Mouse (Mus musculus) CH12.LX (cell line): ENCODE results near the gene Hsp90ab1. TPM values are rescaled to one million over a fixed set of nuclear protein-coding genes. Genes with fewer than 3 reads are reported as not detected.

Experiments used
- DNase-seq: peaks from one replicate; pipeline ENCODE4 v3.0.0-alpha.2; 2013; ENCODE audit errors: extremely low read depth
- H3K27ac ChIP-seq: 2 replicates; pipeline ENCODE4 v1.5.1; 2012; ENCODE audit warnings: low read depth, mild to moderate bottlenecking, control low read depth, moderate library complexity; ENCODE audit not compliant: insufficient read depth
- H3K27me3 ChIP-seq: replicated peaks from 2 replicates; pipeline ENCODE3; 2012; ENCODE audit warnings: inconsistent platforms
- H3K36me3 ChIP-seq, 2 experiments: replicated peaks in 1 of 2; 2 replicates each; pipeline versions ENCODE3 to v1.6.1; 2012; ENCODE audit warnings: inconsistent platforms in 1 of 2, low read length in 1 of 2, mild to moderate bottlenecking in 1 of 2, mixed read lengths in 1 of 2, moderate library complexity in 1 of 2; ENCODE audit not compliant: control insufficient read depth in 1 of 2, insufficient read depth in 1 of 2
- H3K4me1 ChIP-seq, 2 experiments: 2 replicates each; pipeline ENCODE4 v1.6.1; 2012; ENCODE audit warnings: inconsistent platforms in 1 of 2, moderate library complexity in 1 of 2; ENCODE audit not compliant: insufficient read depth in 2 of 2, control insufficient read depth in 1 of 2
- H3K4me2 ChIP-seq: 2 replicates; pipeline ENCODE4 v1.6.1; 2012; ENCODE audit warnings: low read depth, mild to moderate bottlenecking, control low read depth; ENCODE audit not compliant: poor library complexity, insufficient read depth, severe bottlenecking
- H3K4me3 ChIP-seq, 3 experiments: fragments of 150-350 bp in 1 of 3; sonication (generic) in 1 of 3; replicated peaks in 1 of 3; 2 replicates each; pipeline versions ENCODE3 to v1.5.1; 2011 to 2012; ENCODE audit warnings: low read depth in 2 of 3, low read length in 2 of 3, mild to moderate bottlenecking in 2 of 3, moderate library complexity in 2 of 3, control low read depth in 1 of 3, improper control_type of control experiment in 1 of 3, inconsistent platforms in 1 of 3, mixed read lengths in 1 of 3; ENCODE audit not compliant: poor library complexity in 1 of 3
- H3K79me2 ChIP-seq: replicated peaks from 2 replicates; pipeline ENCODE4 v1.6.1; 2012; ENCODE audit warnings: mild to moderate bottlenecking, moderate library complexity; ENCODE audit not compliant: control insufficient read depth, poor library complexity, insufficient read depth, severe bottlenecking; ENCODE audit errors: extremely low read depth
- H3K9ac ChIP-seq: 2 replicates; pipeline ENCODE4 v1.6.1; 2012; ENCODE audit warnings: low read depth, mild to moderate bottlenecking, control low read depth, moderate library complexity; ENCODE audit not compliant: insufficient read depth
- H3K9me3 ChIP-seq: replicated peaks from 2 replicates; pipeline ENCODE3; 2012; ENCODE audit warnings: low read length, inconsistent platforms, mixed read lengths
- CHD1 ChIP-seq: IDR thresholded peaks from 2 replicates; pipeline ENCODE4 v1.6.1; 2012; ENCODE audit warnings: low read depth, low read length, improper control_type of control experiment, inconsistent platforms
- E2F4 ChIP-seq: IDR thresholded peaks from 2 replicates; pipeline ENCODE4 v1.6.1; 2011; ENCODE audit warnings: low read depth, low read length, improper control_type of control experiment; ENCODE audit not compliant: insufficient replicate concordance
- EP300 ChIP-seq: IDR thresholded peaks from 2 replicates; pipeline ENCODE4 v1.6.1; 2011; ENCODE audit warnings: low read length, improper control_type of control experiment
- ETS1 ChIP-seq: conservative IDR thresholded peaks from 2 replicates; pipeline ENCODE4 v1.6.1; 2012; ENCODE audit warnings: low read depth, mild to moderate bottlenecking, inconsistent platforms, low read length, improper control_type of control experiment, moderate library complexity
- GABPA ChIP-seq: IDR thresholded peaks from 2 replicates; pipeline ENCODE4 v1.6.1; 2012; ENCODE audit warnings: low read depth, low read length, improper control_type of control experiment, inconsistent platforms; ENCODE audit not compliant: insufficient replicate concordance
- JUN ChIP-seq: IDR thresholded peaks from 2 replicates; pipeline ENCODE4 v1.6.1; 2011; ENCODE audit warnings: low read depth, mild to moderate bottlenecking, low read length, improper control_type of control experiment, moderate library complexity; ENCODE audit not compliant: insufficient read depth
- MAX ChIP-seq: IDR thresholded peaks from 2 replicates; pipeline ENCODE4 v1.6.1; 2011; ENCODE audit warnings: low read length, improper control_type of control experiment
- MAZ ChIP-seq: IDR thresholded peaks from 2 replicates; pipeline ENCODE4 v1.6.1; 2012; ENCODE audit warnings: low read depth, mild to moderate bottlenecking, inconsistent platforms, low read length, improper control_type of control experiment, moderate library complexity
- MEF2A ChIP-seq: IDR thresholded peaks from 2 replicates; pipeline ENCODE4 v1.6.1; 2014; ENCODE audit warnings: low read depth, mild to moderate bottlenecking, inconsistent platforms, low read length, improper control_type of control experiment, borderline replicate concordance
- NELFE ChIP-seq: IDR thresholded peaks from 2 replicates; pipeline ENCODE4 v1.6.1; 2011; ENCODE audit warnings: low read depth, low read length, improper control_type of control experiment
- NRF1 ChIP-seq: IDR thresholded peaks from 2 replicates; pipeline ENCODE4 v1.6.1; 2014; ENCODE audit warnings: low read depth, mild to moderate bottlenecking, inconsistent platforms, low read length, improper control_type of control experiment, moderate library complexity
- POLR2AphosphoS2 ChIP-seq: IDR thresholded peaks from 2 replicates; pipeline ENCODE4 v1.6.1; 2011; ENCODE audit warnings: low read depth, low read length, improper control_type of control experiment
- TBP ChIP-seq: conservative IDR thresholded peaks from 2 replicates; pipeline ENCODE4 v1.6.1; 2011; ENCODE audit warnings: low read depth, low read length, improper control_type of control experiment
- UBTF ChIP-seq: IDR thresholded peaks from 2 replicates; pipeline ENCODE4 v1.6.1; 2012; ENCODE audit warnings: low read depth, mild to moderate bottlenecking, inconsistent platforms, low read length, improper control_type of control experiment, moderate library complexity
- ZKSCAN1 ChIP-seq: IDR thresholded peaks from 2 replicates; pipeline ENCODE4 v1.6.1; 2012; ENCODE audit warnings: low read depth, inconsistent platforms, low read length, improper control_type of control experiment, borderline replicate concordance
- ZMIZ1 ChIP-seq: IDR thresholded peaks from 2 replicates; pipeline ENCODE4 v1.6.1; 2012; ENCODE audit warnings: low read depth, mild to moderate bottlenecking, inconsistent platforms, low read length, improper control_type of control experiment
- dilution Hi-C: fragments of 300-500 bp; cut with MboI; formaldehyde crosslinking; loops from 2 replicates; pipeline ENCODE4 v1.14.3; 2020; ENCODE audit warnings: low sequenced_read_pairs; ENCODE audit not compliant: extremely low pct_unique_long_range_greater_than_20kb, extremely low pct_ligation_motif_present
- in situ Hi-C: fragments of 300-500 bp; cut with MboI; formaldehyde crosslinking; loops from 3 replicates; pipeline ENCODE4 v1.14.3; 2019; ENCODE audit warnings: low sequenced_read_pairs, low pct_ligation_motif_present, low pct_unique_long_range_greater_than_20kb, mixed read lengths
- polyA plus RNA-seq: library from polyadenylated mRNA; unstranded; fragments of >175 nt; gene quantifications from 2 replicates; pipeline ENCODE4 v1.2.1, GENCODE M21; 2012; ENCODE audit warnings: low read depth; ENCODE audit not compliant: insufficient read length
- total RNA-seq, 2 experiments: library from RNA; depleted of rRNA; stranded (reverse); fragments of 300-350 nt in 1 of 2; fragments of >200 nt in 1 of 2; gene quantifications; 2 replicates each; pipeline ENCODE4 v1.2.3; 2012 to 2014

Hsp90ab1 gene
- total and polyA plus RNA-seq, 3 experiments, result 790 to 4,858 (median 1,180) TPM

- Histone ChIP-seq H3K9ac (no peak overlapping the region), H3K79me2 (0 out of 2 replicates have a peak, but pooled peaks cover 3% of the 10 kb centered on the region), H3K4me3 (no peak overlapping the region), H3K4me1 (peaks cover 10 to 39% of the 10 kb centered on the region in 2 experiments), H3K4me2 (peak overlapping the region; percentile 70; the same call in 1 of the 2 replicates), H3K27me3 (peaks cover 1% of the 10 kb centered on the region), H3K36me3 (no peaks in the 10 kb centered on the region), H3K27ac (no peak overlapping the region), H3K9me3 (no peaks in the 10 kb centered on the region)
- in situ Hi-C loops (no loop called here), dilution Hi-C loops (no loop called here)
- TF ChIP-seq ZKSCAN1 (no peak), JUN (no peak), ETS1 (no peak), E2F4 (no peak), NELFE (no peak), TBP (no peak), MAZ (no peak), MEF2A (no peak), NRF1 (no peak), MAX (no peak), EP300 (no peak), POLR2AphosphoS2 (no peak), UBTF (no peak)
- DNase-seq, result no peak
Measured at GRCm38 (mm10) chr17:45598891-45599290, 25.8 kb upstream of the Hsp90ab1 start.

GRCm38 (mm10) chr17:45598376-45598775, 25.3 kb upstream of the Hsp90ab1 start:
- H3K9me3 ChIP-seq, result no peaks in the 10 kb centered on the region
- dilution Hi-C loops (no loop called here), in situ Hi-C loops (no loop called here)
- H3K79me2 ChIP-seq, result 0 out of 2 replicates have a peak, but pooled peaks cover 3% of the 10 kb centered on the region
- peaks cover 15 to 44% of the 10 kb centered on the region in 2 experiments for H3K4me1 ChIP-seq
- no peak for DNase-seq
- no peak overlapping the region for H3K4me3 ChIP-seq
- no peak overlapping the region for H3K9ac ChIP-seq
- no peak overlapping the region for H3K27ac ChIP-seq
- H3K36me3 ChIP-seq, result no peaks in the 10 kb centered on the region
- peaks cover 1% of the 10 kb centered on the region for H3K27me3 ChIP-seq
- H3K4me2 ChIP-seq, result no peak overlapping the region
- no peak for TF ChIP-seq GABPA
- TF ChIP-seq, all 38 proteins: peak for 0

- dilution Hi-C loops, result no loop called here
- 0 out of 2 replicates have a peak, but pooled peaks cover 3% of the 10 kb centered on the region for H3K79me2 ChIP-seq
- no peak overlapping the region for H3K9ac ChIP-seq
- TF ChIP-seq POLR2AphosphoS2 (no peak), TBP (no peak), CHD1 (no peak), NELFE (no peak), ZMIZ1 (no peak)
- no peak overlapping the region for H3K4me3 ChIP-seq
- H3K36me3 ChIP-seq, result no peaks in the 10 kb centered on the region
- H3K4me2 ChIP-seq, result no peak overlapping the region
- H3K27me3 ChIP-seq, result peaks cover 1% of the 10 kb centered on the region
- no peaks in the 10 kb centered on the region for H3K9me3 ChIP-seq
- H3K4me1 ChIP-seq, result peaks cover 18 to 50% of the 10 kb centered on the region in 2 experiments
- no peak for DNase-seq
- in situ Hi-C loops, result no loop called here
- no peak overlapping the region for H3K27ac ChIP-seq
Measured at GRCm38 (mm10) chr17:45597787-45598186, 24.7 kb upstream of the Hsp90ab1 start.
